Mouse (Mus musculus) forebrain, embryonic 15.5 days (tissue): ENCODE results near the gene Snx29. TPM values are rescaled to one million over a fixed set of nuclear protein-coding genes. Genes with fewer than 3 reads are reported as not detected.
A peak's percentile ranks its signal among the peaks of the same experiment; 100 is the strongest.

Experiments
- ATAC-seq: fragments of 200-750 bp; cut with Nextera tagmentation; replicated peaks from 2 replicates; pipeline ENCODE4 v1.8.0; 2017; ENCODE audit warnings: mild to moderate bottlenecking, moderate TSS enrichment, moderate library complexity
- H3K27ac ChIP-seq: fragments of 300-500 bp; sonication (generic); replicated peaks from 2 replicates; pipeline ENCODE4 v1.5.1; 2015; ENCODE audit warnings: mild to moderate bottlenecking, inconsistent platforms
- H3K27me3 ChIP-seq: fragments of 300-500 bp; sonication (generic); 2 replicates; pipeline ENCODE4 v1.6.1; 2015; ENCODE audit warnings: inconsistent platforms
- H3K36me3 ChIP-seq: fragments of 300-500 bp; sonication (generic); 2 replicates; pipeline ENCODE4 v1.6.1; 2015; ENCODE audit warnings: mild to moderate bottlenecking, inconsistent platforms
- H3K4me1 ChIP-seq: fragments of 300-500 bp; sonication (generic); 2 replicates; pipeline ENCODE4 v1.6.1; 2015; ENCODE audit warnings: inconsistent platforms
- H3K4me2 ChIP-seq: fragments of 300-500 bp; sonication (generic); replicated peaks from 2 replicates; pipeline ENCODE4 v1.6.1; 2015; ENCODE audit warnings: mild to moderate bottlenecking, inconsistent platforms
- H3K4me3 ChIP-seq: fragments of 300-500 bp; sonication (generic); 2 replicates; pipeline ENCODE4 v1.5.1; 2015; ENCODE audit warnings: mild to moderate bottlenecking, inconsistent platforms
- H3K9ac ChIP-seq: fragments of 300-500 bp; sonication (generic); replicated peaks from 2 replicates; pipeline ENCODE4 v1.6.1; 2015; ENCODE audit warnings: mild to moderate bottlenecking, inconsistent platforms
- H3K9me3 ChIP-seq: fragments of 300-500 bp; sonication (generic); 2 replicates; pipeline ENCODE4 v1.6.1; 2016; ENCODE audit warnings: inconsistent platforms
- WGBS: fragments of 180-500 bp; shearing (Covaris S2); methylation state at CpG from one replicate; pipeline ENCODE4 v1.1.7; 2015; ENCODE audit warnings: mixed read lengths; 5-methylcytosine and 5-hydroxymethylcytosine counted together
- polyA plus RNA-seq: library from polyadenylated mRNA; unstranded; fragments of >200 nt; fragmentation: Nextera tagmentation; extraction: Ambion mirVana; gene quantifications from 2 replicates; pipeline ENCODE4 v1.2.1, GENCODE M21; 2015

The Snx29 gene
- polyA plus RNA-seq, 1 experiment from 2014 or later: 14.1 TPM

DNA sequence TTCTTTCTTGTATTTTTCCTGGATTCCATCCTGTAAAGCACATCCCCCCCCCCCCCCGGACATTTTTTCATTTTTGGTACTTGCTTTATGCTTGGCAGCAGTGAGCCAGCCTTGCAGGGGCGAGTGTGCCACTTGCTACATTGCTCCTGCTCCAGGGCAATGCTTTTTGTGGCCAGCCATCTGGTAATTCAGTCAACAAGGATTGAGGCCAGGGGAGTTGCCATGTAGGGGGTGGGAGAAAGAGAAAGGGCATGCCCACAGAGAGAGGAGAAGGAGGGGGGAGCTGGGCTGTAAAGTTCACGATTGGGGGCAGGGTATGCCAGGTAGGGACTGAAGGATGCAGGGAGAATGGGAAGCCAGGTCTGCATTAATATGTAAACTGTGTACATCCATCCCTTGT lies 210.7 kb downstream of the Snx29 start:
- ATAC-seq: no peak
- no peaks in the 10 kb centered on the region for H3K9me3 ChIP-seq
- H3K4me3 ChIP-seq: no peak overlapping the region
- no peaks in the 10 kb centered on the region for H3K27me3 ChIP-seq
- H3K36me3 ChIP-seq: no peaks in the 10 kb centered on the region
- WGBS: 71% methylated on average over 3 of the region's 3 CpGs
- no peak overlapping the region for H3K27ac ChIP-seq
- no peak overlapping the region for H3K9ac ChIP-seq
- peaks cover 18% of the 10 kb centered on the region for H3K4me1 ChIP-seq
- H3K4me2 ChIP-seq: no peak overlapping the region

DNA sequence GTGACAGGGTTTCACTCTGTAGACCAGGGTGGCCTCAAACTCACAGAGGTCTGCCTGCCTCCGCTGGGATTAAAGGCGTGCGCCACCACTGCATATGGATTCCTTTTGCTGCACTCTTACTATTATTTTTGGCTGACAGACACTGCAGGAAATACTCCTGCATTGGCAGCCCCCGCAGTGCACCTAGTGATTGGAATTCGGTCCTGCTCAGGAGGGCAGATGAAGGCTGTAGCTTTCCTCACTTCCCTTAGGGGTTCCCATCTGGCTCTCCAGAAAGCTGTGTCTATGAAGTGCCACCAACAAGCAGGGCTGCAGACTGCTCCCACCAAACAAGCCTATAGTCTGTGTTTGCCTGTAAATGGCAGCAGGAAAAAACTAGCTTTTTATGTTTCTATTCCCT lies 215.0 kb downstream of the Snx29 start:
- no peaks in the 10 kb centered on the region for H3K9me3 ChIP-seq
- peak overlapping the region; percentile 44; the same call in 1 of the 2 replicates for H3K27ac ChIP-seq
- peak; percentile 62 for ATAC-seq
- H3K27me3 ChIP-seq: no peaks in the 10 kb centered on the region
- H3K36me3 ChIP-seq: no peaks in the 10 kb centered on the region
- no peak overlapping the region for H3K9ac ChIP-seq
- no peak overlapping the region for H3K4me3 ChIP-seq
- peaks cover 6% of the 10 kb centered on the region for H3K4me1 ChIP-seq
- no peak overlapping the region for H3K4me2 ChIP-seq
- 35% methylated on average over 5 of the region's 5 CpGs for WGBS

DNA sequence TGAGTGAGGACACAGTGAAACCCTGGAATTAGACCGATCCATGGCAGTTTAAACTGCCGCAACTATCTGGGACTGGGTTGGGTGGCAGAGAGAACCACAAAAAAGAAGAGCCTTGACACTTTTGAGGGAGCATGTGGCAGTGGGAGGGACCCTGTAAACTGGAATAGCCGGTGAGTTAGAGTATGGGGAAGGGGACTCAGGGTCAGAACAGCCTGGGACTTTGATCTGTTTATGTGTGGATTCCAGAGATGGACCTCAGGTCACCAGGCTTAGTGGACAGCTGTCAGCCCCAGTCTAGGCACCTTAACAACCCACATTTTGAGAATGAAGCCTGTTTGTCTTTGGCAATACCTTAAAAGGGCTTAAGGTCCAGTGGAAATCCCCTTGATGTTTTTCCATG lies 215.5 kb downstream of the Snx29 start:
- Histone ChIP-seq H3K27ac (0 out of 2 replicates have a peak overlapping the region, but pooled peaks have one; percentile 19), H3K27me3 (no peaks in the 10 kb centered on the region), H3K4me2 (no peak overlapping the region), H3K4me3 (no peak overlapping the region), H3K36me3 (no peaks in the 10 kb centered on the region), H3K9ac (no peak overlapping the region), H3K4me1 (0 out of 2 replicates have a peak, but pooled peaks cover 5% of the 10 kb centered on the region), H3K9me3 (no peaks in the 10 kb centered on the region)
- no peak for ATAC-seq
- WGBS: 47% methylated on average over 3 of the region's 3 CpGs

DNA sequence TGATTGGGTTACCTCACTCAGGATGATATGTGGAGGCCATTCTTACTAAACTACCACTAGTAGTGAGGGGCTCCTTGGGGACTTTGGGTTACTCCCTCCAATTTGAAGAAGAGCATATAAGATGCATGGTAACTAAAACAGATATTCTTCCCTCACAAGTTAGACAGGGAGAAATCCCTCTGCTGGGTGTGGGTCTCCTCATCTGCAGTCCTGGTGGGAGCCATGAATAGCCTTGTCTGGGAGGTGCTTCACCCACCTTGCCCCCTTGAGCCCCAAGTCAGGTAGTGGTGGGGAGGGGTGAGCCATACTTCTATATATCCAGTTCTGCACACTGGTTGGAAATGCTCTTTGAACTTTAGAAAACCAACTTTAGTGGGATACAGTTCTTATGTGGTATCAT lies 218.3 kb downstream of the Snx29 start:
- H3K4me2 ChIP-seq: no peak overlapping the region
- no peaks in the 10 kb centered on the region for H3K36me3 ChIP-seq
- 0 out of 2 replicates have a peak, but pooled peaks cover 5% of the 10 kb centered on the region for H3K4me1 ChIP-seq
- ATAC-seq: no peak
- no peak overlapping the region for H3K4me3 ChIP-seq
- no peak overlapping the region for H3K27ac ChIP-seq
- H3K9ac ChIP-seq: no peak overlapping the region
- no peaks in the 10 kb centered on the region for H3K27me3 ChIP-seq
- H3K9me3 ChIP-seq: no peaks in the 10 kb centered on the region

DNA sequence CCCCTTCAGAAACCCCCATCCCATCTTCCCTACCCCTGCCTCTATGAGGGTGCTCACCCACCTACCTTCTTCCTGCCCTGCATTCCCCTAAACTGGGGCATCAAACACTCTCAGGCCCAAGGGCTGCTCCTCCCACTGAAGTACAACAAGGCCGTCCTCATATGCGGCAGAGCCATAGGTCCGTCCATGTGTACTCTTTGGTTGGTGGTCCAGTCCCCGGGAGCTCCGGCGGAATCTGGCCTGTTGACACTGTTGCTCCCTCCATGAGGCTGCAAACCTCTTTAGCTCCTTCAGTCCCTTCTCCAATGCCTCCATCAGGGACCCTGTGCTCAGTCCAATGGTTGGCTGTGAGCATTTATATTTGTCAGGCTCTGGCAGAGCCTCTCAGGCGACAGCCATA lies 219.1 kb downstream of the Snx29 start:
- no peaks in the 10 kb centered on the region for H3K27me3 ChIP-seq
- no peak overlapping the region for H3K9ac ChIP-seq
- H3K9me3 ChIP-seq: no peaks in the 10 kb centered on the region
- WGBS: 92% methylated on average over 7 of the region's 7 CpGs
- H3K4me3 ChIP-seq: no peak overlapping the region
- H3K4me1 ChIP-seq: 0 out of 2 replicates have a peak, but pooled peaks cover under 1% of the 10 kb centered on the region
- no peak for ATAC-seq
- no peak overlapping the region for H3K27ac ChIP-seq
- H3K36me3 ChIP-seq: no peaks in the 10 kb centered on the region
- no peak overlapping the region for H3K4me2 ChIP-seq

DNA sequence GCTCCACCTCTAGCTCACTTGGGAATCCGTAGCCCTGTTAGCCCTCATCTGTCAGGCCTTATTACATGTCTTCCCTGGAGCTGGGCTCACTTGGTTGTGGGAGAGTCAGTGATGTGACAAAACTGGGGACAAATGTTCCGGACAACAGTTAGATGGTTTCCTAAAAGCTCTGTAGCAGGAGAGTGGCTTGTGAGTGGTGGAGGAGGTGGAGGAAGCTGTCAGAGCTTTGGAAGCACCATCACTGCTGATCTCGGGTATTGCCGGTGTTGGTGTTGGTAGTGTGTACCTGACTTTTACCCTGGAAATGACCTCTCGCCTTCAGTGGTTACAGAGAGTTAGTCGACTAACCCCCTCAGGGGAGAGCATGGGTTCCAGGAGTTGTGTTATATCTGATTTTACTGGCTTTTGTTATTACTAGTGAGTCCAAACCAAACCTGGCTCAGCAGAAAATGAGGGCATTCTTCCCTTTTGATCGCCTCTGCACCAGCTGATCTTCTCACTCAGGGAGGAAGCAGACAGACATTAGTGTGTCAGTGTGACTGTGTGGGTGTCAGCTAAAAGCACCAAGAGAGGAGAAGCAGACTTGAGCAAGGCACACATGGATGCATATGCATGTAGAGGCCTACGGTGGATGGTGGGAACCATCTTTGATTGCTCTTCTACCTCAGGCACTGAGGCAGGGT lies 227.5 kb downstream of the Snx29 start:
- no peak overlapping the region for H3K27ac ChIP-seq
- H3K9ac ChIP-seq: no peak overlapping the region
- no peaks in the 10 kb centered on the region for H3K27me3 ChIP-seq
- no peak for ATAC-seq
- H3K36me3 ChIP-seq: no peaks in the 10 kb centered on the region
- H3K4me3 ChIP-seq: no peak overlapping the region
- WGBS: 95% methylated on average over 8 of the region's 8 CpGs
- no peaks in the 10 kb centered on the region for H3K9me3 ChIP-seq
- no peaks in the 10 kb centered on the region for H3K4me1 ChIP-seq
- H3K4me2 ChIP-seq: no peak overlapping the region

DNA sequence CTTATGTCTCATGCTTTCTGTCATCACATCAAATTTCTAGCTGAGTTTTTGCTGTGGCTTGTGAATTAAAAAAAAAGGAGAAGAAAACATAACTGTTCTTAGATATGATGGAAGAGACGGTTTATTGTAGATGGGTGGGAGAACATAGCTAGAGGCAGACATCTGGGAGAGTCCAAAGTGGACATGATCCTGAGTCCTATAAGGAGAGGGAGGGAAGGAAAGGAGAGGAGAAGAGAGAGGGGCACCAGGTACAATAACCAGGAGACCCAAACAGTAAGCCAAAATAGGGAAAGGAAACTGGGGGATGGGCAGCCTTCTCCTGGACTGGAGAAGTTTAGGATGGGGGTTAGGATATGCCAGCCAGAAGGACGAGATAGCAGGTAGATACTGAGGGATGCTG lies 239.0 kb downstream of the Snx29 start:
- 75% methylated on average over 2 of the region's 2 CpGs for WGBS
- Histone ChIP-seq H3K36me3 (no peaks in the 10 kb centered on the region), H3K4me3 (no peak overlapping the region), H3K4me1 (no peaks in the 10 kb centered on the region), H3K27me3 (no peaks in the 10 kb centered on the region), H3K4me2 (no peak overlapping the region), H3K27ac (no peak overlapping the region), H3K9me3 (no peaks in the 10 kb centered on the region), H3K9ac (no peak overlapping the region)
- no peak for ATAC-seq

DNA sequence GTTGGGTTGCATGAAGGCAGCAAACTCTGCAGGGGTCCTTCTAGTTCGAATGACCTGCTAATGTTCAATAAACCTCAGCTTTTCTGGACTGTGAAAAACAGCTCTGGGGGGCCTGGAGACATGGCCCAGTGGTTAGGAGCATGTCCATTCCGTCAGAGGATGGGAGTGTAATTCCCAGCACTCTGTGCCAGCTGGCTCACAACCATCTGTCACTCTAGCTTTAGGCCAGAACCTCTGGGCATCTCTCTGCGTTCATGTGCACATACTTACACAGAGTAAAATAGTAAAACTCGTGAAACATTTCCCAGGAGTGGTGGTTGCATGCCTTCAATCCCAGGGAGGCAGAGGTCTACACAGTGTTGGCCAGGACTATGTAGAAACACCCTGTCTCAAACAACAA lies 241.1 kb downstream of the Snx29 start:
- WGBS: 50% methylated on average over 4 of the region's 4 CpGs
- no peaks in the 10 kb centered on the region for H3K9me3 ChIP-seq
- no peak overlapping the region for H3K27ac ChIP-seq
- H3K4me2 ChIP-seq: no peak overlapping the region
- H3K4me1 ChIP-seq: no peaks in the 10 kb centered on the region
- no peaks in the 10 kb centered on the region for H3K27me3 ChIP-seq
- H3K9ac ChIP-seq: no peak overlapping the region
- H3K4me3 ChIP-seq: no peak overlapping the region
- ATAC-seq: no peak
- H3K36me3 ChIP-seq: no peaks in the 10 kb centered on the region

DNA sequence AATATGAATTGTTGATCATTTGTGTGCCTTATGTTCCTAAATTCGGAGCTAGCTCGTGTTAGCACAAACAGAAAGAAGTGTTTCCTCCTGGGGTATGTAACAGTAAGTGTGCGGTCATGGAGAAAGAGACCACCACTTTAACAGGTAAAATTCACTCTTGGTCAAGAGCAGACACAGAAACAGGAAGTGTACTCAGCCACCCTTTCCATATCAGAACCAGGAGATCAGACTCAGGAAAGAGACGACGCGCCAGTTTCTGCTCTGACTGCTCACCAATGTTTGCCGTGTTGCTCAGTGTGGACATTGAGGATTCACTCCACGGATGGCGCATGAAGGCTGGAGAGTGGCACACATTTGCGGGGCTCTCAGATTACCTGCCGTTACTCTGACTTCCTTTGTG lies 242.4 kb downstream of the Snx29 start:
- H3K36me3 ChIP-seq: no peaks in the 10 kb centered on the region
- no peak overlapping the region for H3K9ac ChIP-seq
- no peaks in the 10 kb centered on the region for H3K27me3 ChIP-seq
- ATAC-seq: no peak
- no peaks in the 10 kb centered on the region for H3K9me3 ChIP-seq
- no peak overlapping the region for H3K27ac ChIP-seq
- H3K4me2 ChIP-seq: no peak overlapping the region
- H3K4me1 ChIP-seq: no peaks in the 10 kb centered on the region
- H3K4me3 ChIP-seq: no peak overlapping the region
- WGBS: 81% methylated on average over 11 of the region's 11 CpGs

DNA sequence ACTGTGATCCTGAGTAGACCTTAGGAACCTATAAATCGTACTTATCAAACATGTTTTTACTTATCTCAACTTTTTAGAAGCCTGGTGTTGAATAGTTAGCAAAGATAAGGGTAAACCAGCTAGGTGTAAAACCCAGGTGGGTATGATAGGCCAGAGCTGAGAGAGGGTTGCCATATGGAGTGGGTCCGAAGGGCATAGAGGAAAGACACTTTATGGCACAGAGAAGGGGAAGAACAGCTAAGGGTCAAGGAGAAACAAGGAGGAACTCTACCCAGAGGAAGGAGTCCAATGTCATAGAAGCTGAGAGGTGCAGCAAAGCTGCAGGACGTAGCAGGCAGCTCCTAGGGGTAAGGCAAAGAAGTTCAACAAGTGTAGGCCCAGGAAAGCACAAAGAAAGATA lies 244.9 kb downstream of the Snx29 start:
- H3K27ac ChIP-seq: no peak overlapping the region
- no peak for ATAC-seq
- no peaks in the 10 kb centered on the region for H3K36me3 ChIP-seq
- H3K4me2 ChIP-seq: no peak overlapping the region
- H3K4me1 ChIP-seq: no peaks in the 10 kb centered on the region
- H3K9ac ChIP-seq: no peak overlapping the region
- no peaks in the 10 kb centered on the region for H3K9me3 ChIP-seq
- H3K27me3 ChIP-seq: no peaks in the 10 kb centered on the region
- no peak overlapping the region for H3K4me3 ChIP-seq
- WGBS: 89% methylated on average over 3 of the region's 3 CpGs

DNA sequence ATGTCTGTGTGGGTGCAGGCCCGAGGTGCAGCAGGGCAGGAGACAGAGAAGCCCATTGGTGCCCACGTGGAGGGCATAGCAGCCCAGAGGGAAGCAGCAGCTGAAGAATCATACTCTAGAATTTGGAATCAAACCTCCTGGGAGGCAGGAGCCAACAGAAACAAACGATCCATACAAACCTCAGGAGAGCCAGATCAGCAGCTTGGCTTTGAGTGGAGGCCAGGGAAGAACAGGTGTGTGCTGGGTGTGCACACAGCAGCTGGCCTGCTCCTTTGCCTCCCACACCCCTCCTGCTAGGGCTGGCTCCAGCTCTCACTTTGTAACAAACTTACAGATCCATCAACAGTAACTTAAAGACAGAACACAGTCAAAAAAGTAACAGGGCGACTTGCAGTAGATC lies 245.4 kb downstream of the Snx29 start:
- no peaks in the 10 kb centered on the region for H3K36me3 ChIP-seq
- H3K4me3 ChIP-seq: no peak overlapping the region
- H3K27me3 ChIP-seq: no peaks in the 10 kb centered on the region
- no peak for ATAC-seq
- 74% methylated on average over 4 of the region's 4 CpGs for WGBS
- no peak overlapping the region for H3K9ac ChIP-seq
- no peak overlapping the region for H3K4me2 ChIP-seq
- no peak overlapping the region for H3K27ac ChIP-seq
- no peaks in the 10 kb centered on the region for H3K9me3 ChIP-seq
- no peaks in the 10 kb centered on the region for H3K4me1 ChIP-seq

DNA sequence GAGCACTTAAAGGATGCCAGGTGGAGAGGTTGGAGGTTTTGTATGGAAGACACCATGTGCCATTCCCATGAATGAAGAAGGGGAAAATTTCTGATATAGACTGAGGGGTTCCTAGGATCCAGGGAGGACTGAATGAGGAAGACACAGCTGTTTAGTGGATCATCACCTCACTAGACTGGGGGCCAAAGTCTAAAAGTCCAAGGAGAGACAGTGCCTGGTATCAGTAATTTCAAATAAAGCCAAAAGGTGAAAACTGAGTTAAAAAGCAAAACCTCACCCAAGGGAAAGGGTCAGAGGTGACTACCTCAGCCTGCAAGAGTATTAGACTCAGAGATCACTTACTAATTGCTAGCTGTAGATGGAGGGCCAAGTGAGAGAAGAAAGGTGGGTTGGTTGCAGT lies 245.9 kb downstream of the Snx29 start:
- H3K27ac ChIP-seq: no peak overlapping the region
- no peak overlapping the region for H3K9ac ChIP-seq
- H3K36me3 ChIP-seq: no peaks in the 10 kb centered on the region
- H3K27me3 ChIP-seq: no peaks in the 10 kb centered on the region
- no peak overlapping the region for H3K4me3 ChIP-seq
- H3K9me3 ChIP-seq: no peaks in the 10 kb centered on the region
- H3K4me2 ChIP-seq: no peak overlapping the region
- no peak for ATAC-seq
- no peaks in the 10 kb centered on the region for H3K4me1 ChIP-seq

DNA sequence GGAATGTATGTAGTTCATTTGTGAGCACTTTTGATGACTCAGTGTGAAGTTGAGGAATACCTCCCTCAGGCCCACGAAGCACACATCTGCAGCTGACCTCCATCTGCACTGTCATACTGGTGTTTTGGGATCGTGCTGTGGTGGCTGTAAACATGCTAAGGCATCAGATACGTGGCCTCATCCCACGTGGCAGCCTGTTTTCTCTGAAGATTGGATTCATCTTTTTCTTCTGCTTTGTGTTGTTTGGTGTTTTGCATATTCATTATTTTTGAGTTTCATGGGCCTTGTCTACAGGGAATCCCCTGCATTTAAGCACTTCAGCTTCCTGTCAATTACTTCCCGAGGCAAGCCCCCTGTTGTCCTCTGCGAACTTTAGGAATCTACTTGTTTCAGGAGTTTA lies 246.4 kb downstream of the Snx29 start:
- H3K9me3 ChIP-seq: no peaks in the 10 kb centered on the region
- no peaks in the 10 kb centered on the region for H3K4me1 ChIP-seq
- no peaks in the 10 kb centered on the region for H3K36me3 ChIP-seq
- 68% methylated on average over 6 of the region's 6 CpGs for WGBS
- H3K4me3 ChIP-seq: no peak overlapping the region
- H3K9ac ChIP-seq: no peak overlapping the region
- H3K4me2 ChIP-seq: no peak overlapping the region
- ATAC-seq: no peak
- H3K27me3 ChIP-seq: no peaks in the 10 kb centered on the region
- no peak overlapping the region for H3K27ac ChIP-seq
